Mouse (Mus musculus): ENCODE results near the gene Sar1a. TPM values are rescaled to one million over a fixed set of nuclear protein-coding genes. Genes with fewer than 3 reads are reported as not detected.

Gene Sar1a
- polyA plus RNA-seq, 2 experiments: 190 to 337 TPM

DNA sequence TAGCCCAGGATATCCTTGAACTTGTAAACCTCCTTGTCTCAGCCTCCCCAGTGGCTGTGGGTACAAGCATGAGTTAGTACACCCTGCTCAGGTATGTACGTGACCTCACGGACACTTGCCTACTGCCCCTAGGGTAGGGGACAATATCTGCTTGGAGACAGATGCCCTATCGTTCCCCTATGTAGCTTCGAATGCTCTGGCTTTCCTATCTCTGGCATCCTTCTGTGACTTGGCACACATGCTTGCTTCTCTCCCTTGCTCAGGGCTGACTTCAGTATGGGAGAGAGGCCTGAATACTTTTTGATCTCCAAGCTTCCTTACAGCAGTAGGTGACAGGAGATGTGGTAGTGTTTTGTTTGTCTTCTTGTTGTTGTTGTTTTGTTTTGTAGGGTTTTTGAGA is 34.0 kb downstream of the Sar1a start:
- Histone ChIP-seq H3K36me3 (ENCODE audit: control insufficient read depth, insufficient read depth, low read length) (no peaks in the 10 kb centered on the region), H3K9me3 (ENCODE audit: control insufficient read depth, low read length) (no peaks in the 10 kb centered on the region), H3K27ac (replicated peaks; ENCODE audit: low read depth, low read length) (no peak overlapping the region), H3K4me1 (ENCODE audit: control insufficient read depth, insufficient read depth, low read length) (peaks cover 5% of the 10 kb centered on the region; the same call in 1 of the 2 replicates), H3K27me3 (ENCODE audit: control insufficient read depth, insufficient read depth, low read length) (no peaks in the 10 kb centered on the region), H3K4me2 (replicated peaks; ENCODE audit: low read depth, low read length, severe bottlenecking) (no peak overlapping the region), H3K9ac (ENCODE audit: low read depth, low read length, severe bottlenecking) (no peak overlapping the region), H3K4me3 (replicated peaks; ENCODE audit: low read length) (no peak overlapping the region)
- DNase-seq (ENCODE audit: low spot score) (no peak), ATAC-seq (ENCODE audit: low FRiP score, low read depth) (no peak)
- no peak for TF ChIP-seq POLR2A (IDR thresholded peaks at IDR 0.05; ENCODE audit: borderline replicate concordance, extremely low read depth, insufficient read depth, insufficient read length)
- 86% methylated on average over 4 of the region's 4 CpGs for WGBS

DNA sequence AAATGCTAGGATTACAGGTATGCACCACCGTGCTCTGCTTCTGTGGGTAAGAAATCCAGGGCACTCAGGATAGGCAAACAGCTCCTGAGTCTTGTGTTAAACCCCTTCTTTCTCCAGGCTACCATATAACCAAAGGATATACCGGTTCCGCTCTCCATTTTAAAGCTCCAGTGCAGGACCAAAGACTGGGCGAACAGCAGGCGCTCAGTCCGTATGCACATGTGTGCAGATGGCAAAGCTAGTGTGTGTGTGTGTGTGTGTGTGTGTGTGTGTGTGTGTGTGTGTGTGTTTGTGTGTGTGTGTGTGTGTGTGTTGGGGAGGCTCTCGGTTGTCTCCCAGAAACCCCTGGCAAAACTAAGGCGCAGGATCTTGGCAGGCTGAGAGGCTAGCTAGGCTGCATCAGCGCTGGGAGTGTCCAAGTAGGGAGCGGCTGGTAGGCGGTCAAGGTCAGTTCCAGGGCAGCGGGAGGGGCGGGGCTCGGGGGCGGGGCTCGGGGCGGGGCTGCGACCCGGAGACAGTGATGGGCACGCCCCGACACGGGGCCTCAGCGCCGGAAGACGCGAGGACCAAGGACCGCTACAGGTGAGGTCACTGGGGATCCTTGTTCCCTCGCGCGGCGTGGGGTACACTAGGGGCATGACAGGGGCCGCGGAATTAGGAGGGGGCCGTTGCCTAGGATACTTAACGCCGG is 34.8 kb downstream of the Sar1a start, which contains the start of gene Aifm2:
Gene Aifm2 (plus strand): TSS at position 493 of the 691 bp plus-strand sequence.
- DNase-seq (ENCODE audit: low spot score) (peak; percentile 76), ATAC-seq (ENCODE audit: low FRiP score, low read depth) (peak; percentile 88)
- Histone ChIP-seq H3K9me3 (ENCODE audit: control insufficient read depth, low read length) (no peaks in the 10 kb centered on the region), H3K27me3 (ENCODE audit: control insufficient read depth, insufficient read depth, low read length) (no peaks in the 10 kb centered on the region), H3K9ac (ENCODE audit: low read depth, low read length, severe bottlenecking) (peak within 1 kb of the TSS; percentile 53), H3K4me1 (ENCODE audit: control insufficient read depth, insufficient read depth, low read length) (peaks cover 5% of the 10 kb centered on the region; the same call in 1 of the 2 replicates), H3K4me2 (replicated peaks; ENCODE audit: low read depth, low read length, severe bottlenecking) (peak within 1 kb of the TSS; percentile 84), H3K4me3 (replicated peaks; ENCODE audit: low read length) (peak within 1 kb of the TSS; percentile 56), H3K36me3 (ENCODE audit: control insufficient read depth, insufficient read depth, low read length) (no peaks in the 10 kb centered on the region), H3K27ac (replicated peaks; ENCODE audit: low read depth, low read length) (no peak within 1 kb of the TSS)
- WGBS: 20% methylated on average over 30 of the region's 36 CpGs
- no peak for TF ChIP-seq POLR2A (IDR thresholded peaks at IDR 0.05; ENCODE audit: borderline replicate concordance, extremely low read depth, insufficient read depth, insufficient read length)

DNA sequence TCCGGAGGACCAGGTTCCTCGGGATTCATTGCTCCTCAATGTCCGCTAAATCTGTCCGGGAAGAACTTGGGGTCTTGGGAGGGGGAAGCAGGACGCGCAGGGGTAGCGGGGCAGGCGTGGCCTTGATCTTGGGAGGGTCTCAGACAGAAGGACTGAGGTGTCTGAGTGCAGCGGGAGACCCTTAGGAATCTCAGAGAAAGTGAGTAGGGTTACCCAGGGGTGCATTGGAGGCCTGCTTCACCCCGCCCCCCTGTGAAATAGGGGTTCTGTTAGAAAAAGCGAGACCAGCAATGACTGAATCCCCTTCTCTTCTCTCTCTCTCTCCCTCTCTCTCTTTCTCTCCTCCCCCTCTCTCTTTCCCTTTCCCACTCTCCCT is 35.4 kb downstream of the Sar1a start:
- Histone ChIP-seq H3K4me2 (replicated peaks; ENCODE audit: low read depth, low read length, severe bottlenecking) (peak overlapping the region; percentile 84), H3K27me3 (ENCODE audit: control insufficient read depth, insufficient read depth, low read length) (no peaks in the 10 kb centered on the region), H3K4me3 (replicated peaks; ENCODE audit: low read length) (peak overlapping the region; percentile 56), H3K27ac (replicated peaks; ENCODE audit: low read depth, low read length) (no peak overlapping the region), H3K9me3 (ENCODE audit: control insufficient read depth, low read length) (no peaks in the 10 kb centered on the region), H3K36me3 (ENCODE audit: control insufficient read depth, insufficient read depth, low read length) (no peaks in the 10 kb centered on the region), H3K4me1 (ENCODE audit: control insufficient read depth, insufficient read depth, low read length) (peaks cover 5% of the 10 kb centered on the region; the same call in 1 of the 2 replicates), H3K9ac (ENCODE audit: low read depth, low read length, severe bottlenecking) (peak overlapping the region; percentile 53)
- no peak for TF ChIP-seq POLR2A (IDR thresholded peaks at IDR 0.05; ENCODE audit: borderline replicate concordance, extremely low read depth, insufficient read depth, insufficient read length)
- ATAC-seq (ENCODE audit: low FRiP score, low read depth) (peak; percentile 38; the same call in 1 of the 2 replicates), DNase-seq (ENCODE audit: low spot score) (no peak)
- 2% methylated on average over 11 of the region's 11 CpGs for WGBS

DNA sequence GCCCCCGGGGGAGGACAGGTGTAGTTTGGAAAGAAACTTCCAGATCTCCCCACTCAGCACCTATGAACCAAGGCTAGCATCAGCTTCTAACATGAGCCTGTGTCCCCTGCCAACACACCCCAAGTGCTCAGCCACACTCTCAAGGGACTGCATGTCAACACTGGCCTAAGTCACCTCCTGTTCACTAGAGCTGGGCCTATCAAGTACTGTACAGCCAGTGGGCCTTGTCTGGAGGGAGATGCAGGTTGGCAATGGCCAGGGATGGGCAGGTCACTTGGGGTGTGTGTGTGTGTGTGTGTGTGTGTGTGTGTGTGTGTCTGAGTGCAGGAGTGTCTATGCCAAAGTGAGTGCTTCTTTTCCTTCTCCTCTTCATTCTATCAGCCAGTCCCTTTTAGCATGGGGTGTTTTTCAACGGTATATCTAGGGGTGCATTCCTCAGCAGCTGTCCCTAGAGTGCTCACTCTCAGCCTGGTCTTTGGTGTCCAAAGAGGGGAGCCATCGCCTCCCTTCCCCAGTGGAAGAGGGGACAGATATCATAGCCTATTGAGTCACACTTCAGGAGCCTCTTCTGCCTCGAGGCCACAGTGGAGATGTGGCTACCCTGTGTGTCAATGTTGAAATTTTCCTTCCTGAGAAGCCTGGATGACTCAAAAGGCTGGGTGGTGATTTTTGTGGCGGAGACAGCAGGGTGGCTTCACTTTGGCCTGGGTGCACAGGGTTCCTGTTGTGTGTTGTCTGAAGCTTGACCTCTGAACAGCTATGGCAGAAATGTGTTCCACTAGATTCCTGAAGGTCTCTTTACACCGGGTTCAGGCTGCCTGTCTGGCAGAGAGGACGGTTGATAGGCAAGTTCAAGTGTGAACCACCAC is 36.1 kb downstream of the Sar1a start:
- Histone ChIP-seq H3K9me3 (ENCODE audit: control insufficient read depth, low read length) (no peaks in the 10 kb centered on the region), H3K4me3 (replicated peaks; ENCODE audit: low read length) (peak overlapping the region; percentile 56; the same call in 1 of the 2 replicates), H3K9ac (ENCODE audit: low read depth, low read length, severe bottlenecking) (no peak overlapping the region), H3K27ac (replicated peaks; ENCODE audit: low read depth, low read length) (no peak overlapping the region), H3K4me2 (replicated peaks; ENCODE audit: low read depth, low read length, severe bottlenecking) (peak overlapping the region; percentile 84), H3K4me1 (ENCODE audit: control insufficient read depth, insufficient read depth, low read length) (peaks cover 5% of the 10 kb centered on the region; the same call in 1 of the 2 replicates), H3K36me3 (ENCODE audit: control insufficient read depth, insufficient read depth, low read length) (no peaks in the 10 kb centered on the region), H3K27me3 (ENCODE audit: control insufficient read depth, insufficient read depth, low read length) (no peaks in the 10 kb centered on the region)
- ATAC-seq (ENCODE audit: low FRiP score, low read depth) (no peak), DNase-seq (ENCODE audit: low spot score) (no peak)
- no peak for TF ChIP-seq POLR2A (IDR thresholded peaks at IDR 0.05; ENCODE audit: borderline replicate concordance, extremely low read depth, insufficient read depth, insufficient read length)
- 71% methylated on average over 7 of the region's 7 CpGs for WGBS

Measured in limb, embryonic 14.5 days (tissue).